Mouse (Mus musculus): ENCODE measurements at regions not wholly inside any gene's neighbourhood (a gene's known extent, or its start where the extent isn't known, plus 50 kb on each side); places are given as distances from the start of the nearest gene placed in this dataset.

DNA sequence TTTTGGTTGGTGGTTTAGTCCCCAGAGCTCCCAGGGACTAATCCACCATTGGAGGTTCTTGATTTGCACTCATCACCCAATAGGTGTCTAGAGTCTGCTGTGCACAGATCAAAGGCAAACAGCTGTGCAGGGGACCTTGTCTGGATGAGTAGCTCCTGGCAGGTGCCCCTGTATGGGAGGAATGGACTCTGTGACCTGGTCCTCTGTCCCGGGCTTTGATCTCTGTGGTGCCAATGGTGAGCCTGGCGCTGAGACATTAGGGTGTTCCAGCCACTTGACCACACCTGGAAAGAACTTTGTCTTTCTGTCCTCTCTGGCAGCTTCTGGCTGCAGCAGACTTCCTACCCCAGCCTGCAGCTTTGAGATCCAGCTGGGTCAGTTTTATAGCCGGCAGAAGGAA lies 64.4 kb downstream of the Fam43a start:
- ATAC-seq (replicated peaks; ENCODE audit: insufficient number of reproducible peaks, low FRiP score, low TSS enrichment, low read depth), result no peak
- no peaks in the 10 kb centered on the region for H3K9me3 ChIP-seq (replicated peaks; ENCODE audit: control insufficient read depth, low read length)
- no peaks in the 10 kb centered on the region; the same call in 1 of the 2 replicates for H3K27me3 ChIP-seq (ENCODE audit: control insufficient read depth, insufficient read depth, low read length)
- no peaks in the 10 kb centered on the region for H3K4me1 ChIP-seq (ENCODE audit: control insufficient read depth, insufficient read depth, low read length)
- no peak for DNase-seq (ENCODE audit: low spot score)
- H3K36me3 ChIP-seq (replicated peaks; ENCODE audit: control insufficient read depth, insufficient read depth, low read depth, low read length), result no peaks in the 10 kb centered on the region
- H3K4me2 ChIP-seq (ENCODE audit: low read depth, low read length), result no peak overlapping the region
- no peak overlapping the region for H3K27ac ChIP-seq (replicated peaks; ENCODE audit: low read depth, low read length)
- 77% methylated on average over 3 of the region's 3 CpGs for WGBS
- no peak overlapping the region for H3K9ac ChIP-seq (replicated peaks; ENCODE audit: low read length)
- no peak overlapping the region for H3K4me3 ChIP-seq (ENCODE audit: low read depth, low read length)

GRCm38 (mm10) chr16:30664433-30664832 lies 64.9 kb downstream of the Fam43a start:
- H3K4me2 ChIP-seq (ENCODE audit: low read depth, low read length), result no peak overlapping the region
- no peak overlapping the region for H3K9ac ChIP-seq (replicated peaks; ENCODE audit: low read length)
- no peaks in the 10 kb centered on the region for H3K36me3 ChIP-seq (replicated peaks; ENCODE audit: control insufficient read depth, insufficient read depth, low read depth, low read length)
- 49% methylated on average over 4 of the region's 4 CpGs for WGBS
- H3K27me3 ChIP-seq (ENCODE audit: control insufficient read depth, insufficient read depth, low read length), result no peaks in the 10 kb centered on the region; the same call in 1 of the 2 replicates
- ATAC-seq (replicated peaks; ENCODE audit: insufficient number of reproducible peaks, low FRiP score, low TSS enrichment, low read depth), result no peak
- H3K4me3 ChIP-seq (ENCODE audit: low read depth, low read length), result no peak overlapping the region
- H3K9me3 ChIP-seq (replicated peaks; ENCODE audit: control insufficient read depth, low read length), result no peaks in the 10 kb centered on the region
- no peaks in the 10 kb centered on the region for H3K4me1 ChIP-seq (ENCODE audit: control insufficient read depth, insufficient read depth, low read length)
- H3K27ac ChIP-seq (replicated peaks; ENCODE audit: low read depth, low read length), result no peak overlapping the region
- no peak for DNase-seq (ENCODE audit: low spot score)

- ATAC-seq (replicated peaks; ENCODE audit: insufficient number of reproducible peaks, low FRiP score, low TSS enrichment, low read depth) (no peak), DNase-seq (ENCODE audit: low spot score) (no peak)
- H3K4me2 ChIP-seq (ENCODE audit: low read depth, low read length), result no peak overlapping the region
- no peaks in the 10 kb centered on the region; the same call in 1 of the 2 replicates for H3K27me3 ChIP-seq (ENCODE audit: control insufficient read depth, insufficient read depth, low read length)
- WGBS, result 64% methylated on average over 2 of the region's 2 CpGs
- H3K4me3 ChIP-seq (ENCODE audit: low read depth, low read length), result no peak overlapping the region
- no peaks in the 10 kb centered on the region for H3K4me1 ChIP-seq (ENCODE audit: control insufficient read depth, insufficient read depth, low read length)
- no peaks in the 10 kb centered on the region for H3K9me3 ChIP-seq (replicated peaks; ENCODE audit: control insufficient read depth, low read length)
- H3K27ac ChIP-seq (replicated peaks; ENCODE audit: low read depth, low read length), result no peak overlapping the region
- no peaks in the 10 kb centered on the region for H3K36me3 ChIP-seq (replicated peaks; ENCODE audit: control insufficient read depth, insufficient read depth, low read depth, low read length)
- no peak overlapping the region for H3K9ac ChIP-seq (replicated peaks; ENCODE audit: low read length)
Observed at GRCm38 (mm10) chr16:30665881-30666280, 66.4 kb downstream of the Fam43a start.

GRCm38 (mm10) chr16:30669883-30670282 lies 70.4 kb downstream of the Fam43a start:
- DNase-seq (ENCODE audit: low spot score) (no peak), ATAC-seq (replicated peaks; ENCODE audit: insufficient number of reproducible peaks, low FRiP score, low TSS enrichment, low read depth) (no peak)
- WGBS, result 78% methylated on average over 8 of the region's 8 CpGs
- Histone ChIP-seq H3K36me3 (replicated peaks; ENCODE audit: control insufficient read depth, insufficient read depth, low read depth, low read length) (no peaks in the 10 kb centered on the region), H3K4me3 (ENCODE audit: low read depth, low read length) (no peak overlapping the region), H3K9me3 (replicated peaks; ENCODE audit: control insufficient read depth, low read length) (no peaks in the 10 kb centered on the region), H3K27ac (replicated peaks; ENCODE audit: low read depth, low read length) (no peak overlapping the region), H3K27me3 (ENCODE audit: control insufficient read depth, insufficient read depth, low read length) (no peaks in the 10 kb centered on the region; the same call in 1 of the 2 replicates), H3K9ac (replicated peaks; ENCODE audit: low read length) (no peak overlapping the region), H3K4me2 (ENCODE audit: low read depth, low read length) (no peak overlapping the region), H3K4me1 (ENCODE audit: control insufficient read depth, insufficient read depth, low read length) (no peaks in the 10 kb centered on the region)

DNA sequence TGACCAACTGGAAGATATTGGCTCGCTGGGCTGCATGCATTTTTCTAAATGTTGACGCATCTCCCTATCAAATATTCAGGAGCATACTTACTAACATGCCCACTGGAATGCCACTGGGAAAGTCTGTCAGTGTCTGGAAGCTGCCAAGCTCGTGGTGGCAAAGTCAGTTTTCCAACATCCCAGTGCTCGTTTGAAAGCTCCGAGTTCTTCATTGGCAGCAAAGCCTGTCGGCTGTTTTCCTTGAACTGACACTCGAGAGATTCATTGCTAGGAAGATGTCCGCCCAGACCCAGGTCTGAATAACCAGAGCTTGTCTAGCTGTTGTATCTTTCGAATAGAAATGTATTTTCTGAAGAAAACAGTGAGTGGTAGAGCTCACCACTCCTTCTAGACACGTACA lies 72.1 kb downstream of the Fam43a start:
- Histone ChIP-seq H3K4me1 (ENCODE audit: control insufficient read depth, insufficient read depth, low read length) (no peaks in the 10 kb centered on the region), H3K36me3 (replicated peaks; ENCODE audit: control insufficient read depth, insufficient read depth, low read depth, low read length) (no peaks in the 10 kb centered on the region), H3K27ac (replicated peaks; ENCODE audit: low read depth, low read length) (no peak overlapping the region), H3K4me2 (ENCODE audit: low read depth, low read length) (no peak overlapping the region), H3K27me3 (ENCODE audit: control insufficient read depth, insufficient read depth, low read length) (no peaks in the 10 kb centered on the region; the same call in 1 of the 2 replicates), H3K9me3 (replicated peaks; ENCODE audit: control insufficient read depth, low read length) (no peaks in the 10 kb centered on the region), H3K4me3 (ENCODE audit: low read depth, low read length) (no peak overlapping the region), H3K9ac (replicated peaks; ENCODE audit: low read length) (no peak overlapping the region)
- DNase-seq (ENCODE audit: low spot score) (no peak), ATAC-seq (replicated peaks; ENCODE audit: insufficient number of reproducible peaks, low FRiP score, low TSS enrichment, low read depth) (no peak)
- WGBS, result 89% methylated on average over 10 of the region's 10 CpGs

DNA sequence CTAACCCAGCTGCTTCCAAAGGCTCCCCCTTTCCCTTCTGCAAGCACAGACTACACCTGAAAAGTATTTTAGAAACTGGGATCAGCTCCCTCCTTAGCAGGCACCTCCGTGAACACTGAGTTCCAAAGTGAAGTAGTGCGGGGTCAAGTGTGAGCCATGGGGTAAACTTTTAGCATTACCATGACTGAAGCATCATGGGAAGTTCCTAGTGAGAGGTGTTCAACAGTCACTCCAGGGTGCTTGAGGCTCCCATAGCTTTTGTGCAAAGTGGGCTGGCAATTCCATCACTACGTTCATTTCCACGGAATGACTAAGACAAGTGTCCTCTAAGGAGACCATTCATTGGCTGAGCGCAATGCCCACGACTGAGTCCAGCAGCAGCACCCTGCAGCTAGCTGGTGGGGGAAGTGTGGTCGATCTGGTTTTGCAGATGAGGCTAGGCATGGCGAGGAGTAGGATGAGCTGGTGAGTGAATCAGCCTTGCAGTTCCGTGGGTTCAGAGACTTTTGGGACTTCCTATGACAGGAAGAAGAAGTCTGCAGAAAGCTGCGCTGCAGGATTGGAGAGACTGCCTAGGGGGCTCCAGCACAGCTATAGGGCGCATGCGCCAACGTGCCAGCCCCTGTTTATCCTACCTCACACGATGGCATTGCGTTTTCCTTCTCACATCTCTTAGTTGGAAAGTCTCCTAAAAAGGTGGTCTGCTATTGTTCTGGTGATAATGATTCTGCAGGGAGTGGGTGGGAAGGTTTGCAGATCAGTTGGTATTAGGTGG lies 73.4 kb downstream of the Fam43a start:
- no peak for ATAC-seq (replicated peaks; ENCODE audit: insufficient number of reproducible peaks, low FRiP score, low TSS enrichment, low read depth)
- no peak overlapping the region for H3K27ac ChIP-seq (replicated peaks; ENCODE audit: low read depth, low read length)
- no peak overlapping the region for H3K4me3 ChIP-seq (ENCODE audit: low read depth, low read length)
- no peak overlapping the region for H3K4me2 ChIP-seq (ENCODE audit: low read depth, low read length)
- H3K27me3 ChIP-seq (ENCODE audit: control insufficient read depth, insufficient read depth, low read length), result no peaks in the 10 kb centered on the region; the same call in 1 of the 2 replicates
- H3K4me1 ChIP-seq (ENCODE audit: control insufficient read depth, insufficient read depth, low read length), result no peaks in the 10 kb centered on the region
- no peaks in the 10 kb centered on the region for H3K9me3 ChIP-seq (replicated peaks; ENCODE audit: control insufficient read depth, low read length)
- WGBS, result 70% methylated on average over 15 of the region's 15 CpGs
- no peak overlapping the region for H3K9ac ChIP-seq (replicated peaks; ENCODE audit: low read length)
- H3K36me3 ChIP-seq (replicated peaks; ENCODE audit: control insufficient read depth, insufficient read depth, low read depth, low read length), result no peaks in the 10 kb centered on the region
- DNase-seq (ENCODE audit: low spot score), result no peak

- Histone ChIP-seq H3K27me3 (ENCODE audit: control insufficient read depth, insufficient read depth, low read length) (no peaks in the 10 kb centered on the region; the same call in 1 of the 2 replicates), H3K4me1 (ENCODE audit: control insufficient read depth, insufficient read depth, low read length) (no peaks in the 10 kb centered on the region), H3K9ac (replicated peaks; ENCODE audit: low read length) (no peak overlapping the region), H3K27ac (replicated peaks; ENCODE audit: low read depth, low read length) (no peak overlapping the region), H3K9me3 (replicated peaks; ENCODE audit: control insufficient read depth, low read length) (no peaks in the 10 kb centered on the region), H3K4me3 (ENCODE audit: low read depth, low read length) (no peak overlapping the region), H3K36me3 (replicated peaks; ENCODE audit: control insufficient read depth, insufficient read depth, low read depth, low read length) (no peaks in the 10 kb centered on the region), H3K4me2 (ENCODE audit: low read depth, low read length) (no peak overlapping the region)
- ATAC-seq (replicated peaks; ENCODE audit: insufficient number of reproducible peaks, low FRiP score, low TSS enrichment, low read depth) (no peak), DNase-seq (ENCODE audit: low spot score) (no peak)
- 83% methylated on average over 15 of the region's 15 CpGs for WGBS
Observed at GRCm38 (mm10) chr16:30673662-30674061, 74.1 kb downstream of the Fam43a start.

- 65% methylated on average over 4 of the region's 4 CpGs for WGBS
- Histone ChIP-seq H3K4me1 (ENCODE audit: control insufficient read depth, insufficient read depth, low read length) (no peaks in the 10 kb centered on the region), H3K9me3 (replicated peaks; ENCODE audit: control insufficient read depth, low read length) (no peaks in the 10 kb centered on the region), H3K27ac (replicated peaks; ENCODE audit: low read depth, low read length) (no peak overlapping the region), H3K4me2 (ENCODE audit: low read depth, low read length) (no peak overlapping the region), H3K4me3 (ENCODE audit: low read depth, low read length) (no peak overlapping the region), H3K9ac (replicated peaks; ENCODE audit: low read length) (no peak overlapping the region), H3K36me3 (replicated peaks; ENCODE audit: control insufficient read depth, insufficient read depth, low read depth, low read length) (no peaks in the 10 kb centered on the region), H3K27me3 (ENCODE audit: control insufficient read depth, insufficient read depth, low read length) (no peaks in the 10 kb centered on the region)
- ATAC-seq (replicated peaks; ENCODE audit: insufficient number of reproducible peaks, low FRiP score, low TSS enrichment, low read depth), result no peak
- DNase-seq (ENCODE audit: low spot score), result no peak
Observed at GRCm38 (mm10) chr16:30675829-30676228, 76.3 kb downstream of the Fam43a start.
